Mouse (Mus musculus): ENCODE results near the gene H2al1d. TPM values are rescaled to one million over a fixed set of nuclear protein-coding genes. Genes with fewer than 3 reads are reported as not detected.

H2al1d gene
- total RNA-seq, 2 experiments from 2014 or later = not detected

- TF ChIP-seq CTCF (conservative IDR thresholded peaks at IDR 0.05) = no peak
- peak overlapping the region; percentile 72 for H3K27ac ChIP-seq
- no peak overlapping the region for H3K4me3 ChIP-seq
- peak in 1 of 2 experiments; percentile 8 for DNase-seq (ENCODE audit: low spot score in 2 of 2)
Measured at GRCm38 (mm10) chrX:11345762-11346161, 37.1 kb downstream of the H2al1d start.

DNA sequence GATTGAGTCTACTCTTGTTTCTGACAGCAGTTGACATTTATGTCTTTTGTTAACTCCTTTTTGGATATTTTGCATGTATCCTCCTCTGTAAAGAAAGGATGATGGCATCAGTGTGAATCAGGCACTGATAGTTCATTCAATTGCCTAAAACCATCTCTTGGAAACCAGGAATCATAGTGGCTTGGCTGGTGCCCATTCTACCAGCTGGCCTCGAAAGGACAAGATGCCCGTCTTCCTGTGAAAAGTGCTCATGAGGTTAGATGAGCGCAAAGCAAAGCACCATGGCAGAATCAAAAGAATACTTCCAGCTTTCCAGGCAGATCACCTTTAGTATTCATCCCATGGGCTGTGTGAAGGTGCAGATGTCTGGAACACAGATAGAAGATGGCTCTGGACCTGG lies 38.1 kb downstream of the H2al1d start:
- H3K4me3 ChIP-seq = no peak overlapping the region
- no peak for TF ChIP-seq CTCF (conservative IDR thresholded peaks at IDR 0.05)
- no peak for DNase-seq (ENCODE audit: low spot score in 2 of 2)
- peak overlapping the region; percentile 43; the same call in 1 of the 2 replicates for H3K27ac ChIP-seq

Other genes with a start within 250 kb of the H2al1d start
- gene H2al1a, start 9.6 kb upstream of the H2al1d start, total RNA-seq (2021) = not detected
- not detected for gene H2al1b, start 6.4 kb upstream of the H2al1d start, total RNA-seq (2021)
- not detected for gene H2al1c, start 3.2 kb upstream of the H2al1d start, total RNA-seq (2021)
- not detected for gene H2al1e, start 3.1 kb downstream of the H2al1d start, total RNA-seq (2021)
- gene H2al1f, start 6.3 kb downstream of the H2al1d start, total RNA-seq (2021) = not detected
- gene H2al1g, start 9.4 kb downstream of the H2al1d start, total RNA-seq (2021) = not detected
- not detected for gene H2al1h, start 12.7 kb downstream of the H2al1d start, total RNA-seq (2021)
- gene H2al1i, start 15.8 kb downstream of the H2al1d start, total RNA-seq (2021) = not detected
- gene H2al1j, start 19.0 kb downstream of the H2al1d start, total RNA-seq (2021) = not detected